Mouse (Mus musculus): ENCODE results near the gene Cd28.

The Cd28 gene

DNA sequence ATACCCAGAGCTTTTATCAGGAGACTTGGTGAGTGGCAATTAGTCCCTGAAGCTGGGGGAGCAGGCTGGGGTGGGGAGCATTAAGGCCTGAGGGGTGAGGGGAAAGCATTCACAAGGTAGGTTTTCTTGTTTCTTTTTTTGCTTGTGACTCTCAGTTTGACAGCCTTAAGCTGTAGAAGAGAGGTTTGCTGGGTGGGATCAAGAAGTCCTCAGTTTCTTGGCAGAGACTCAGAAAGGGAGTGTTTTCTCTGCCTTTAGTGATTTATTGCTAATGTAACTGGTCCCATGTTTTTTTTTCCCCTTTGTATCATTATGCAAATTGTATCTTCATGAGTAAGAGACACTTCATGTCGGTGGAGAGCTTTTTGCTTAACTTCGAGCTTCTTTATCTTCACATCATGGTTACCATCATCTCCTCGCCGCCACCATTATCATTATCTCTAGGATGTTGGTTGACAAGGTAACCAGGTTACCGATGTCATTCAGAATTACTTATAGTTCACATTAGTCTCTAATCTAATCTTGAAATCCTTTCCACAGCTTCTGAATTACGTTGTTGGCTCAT, 33.7 kb downstream of the Cd28 start:
- DNase-seq (ENCODE audit: low read depth, low spot score): no peak

- DNase-seq (ENCODE audit: low read depth, low spot score): no peak
Measured at GRCm38 (mm10) chr1:60751011-60751410, 34.4 kb downstream of the Cd28 start.

- no peak for DNase-seq (ENCODE audit: low read depth, low spot score)
Measured at GRCm38 (mm10) chr1:60752986-60753385, 36.4 kb downstream of the Cd28 start.

- DNase-seq (ENCODE audit: low read depth, low spot score): no peak
Measured at GRCm38 (mm10) chr1:60753981-60754380, 37.4 kb downstream of the Cd28 start.

GRCm38 (mm10) chr1:60755391-60756243, 39.0 kb downstream of the Cd28 start:
- DNase-seq (ENCODE audit: low read depth, low spot score): no peak

DNA sequence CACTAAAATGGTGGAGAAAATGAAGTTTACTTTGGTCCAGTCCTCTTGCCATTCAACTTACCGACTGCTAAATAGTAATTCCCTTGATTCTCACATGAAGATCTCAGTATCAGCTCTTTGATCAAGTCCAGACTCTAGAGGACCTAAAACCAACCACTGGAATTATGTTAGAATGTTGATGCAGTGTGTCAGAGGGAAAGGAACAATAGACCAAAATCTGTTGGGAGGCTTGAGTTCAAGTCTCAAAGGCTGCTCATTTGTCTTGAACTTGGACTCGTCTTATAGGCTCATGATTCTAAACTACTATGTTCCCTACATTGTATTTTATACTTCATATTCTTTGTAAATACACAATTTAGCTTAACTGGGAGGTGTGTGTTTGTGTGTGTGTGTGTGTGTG, 41.0 kb downstream of the Cd28 start:
- DNase-seq (ENCODE audit: low read depth, low spot score): no peak

DNA sequence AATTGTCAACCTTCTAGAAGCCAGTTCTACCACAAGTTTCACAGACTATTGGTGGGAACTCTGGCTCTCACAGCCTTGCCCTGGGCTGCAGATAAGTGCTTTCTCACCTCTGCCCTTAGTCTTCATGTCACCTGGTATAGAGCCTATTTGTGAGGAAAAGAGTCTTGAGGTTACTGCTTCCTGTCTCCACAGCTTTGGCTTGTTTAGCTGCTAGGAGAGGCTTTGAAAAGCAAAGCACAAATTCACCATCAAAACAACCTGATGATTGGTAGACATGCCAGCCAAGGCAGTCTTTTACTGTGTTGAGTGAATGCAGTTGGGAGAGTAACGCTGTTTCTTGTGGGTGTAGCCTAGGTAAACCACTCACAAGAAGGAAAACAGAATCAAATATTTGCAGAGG, 41.6 kb downstream of the Cd28 start:
- no peak for DNase-seq (ENCODE audit: low read depth, low spot score)

- DNase-seq (ENCODE audit: low read depth, low spot score): no peak
Measured at GRCm38 (mm10) chr1:60759563-60760335, 43.1 kb downstream of the Cd28 start.

DNA sequence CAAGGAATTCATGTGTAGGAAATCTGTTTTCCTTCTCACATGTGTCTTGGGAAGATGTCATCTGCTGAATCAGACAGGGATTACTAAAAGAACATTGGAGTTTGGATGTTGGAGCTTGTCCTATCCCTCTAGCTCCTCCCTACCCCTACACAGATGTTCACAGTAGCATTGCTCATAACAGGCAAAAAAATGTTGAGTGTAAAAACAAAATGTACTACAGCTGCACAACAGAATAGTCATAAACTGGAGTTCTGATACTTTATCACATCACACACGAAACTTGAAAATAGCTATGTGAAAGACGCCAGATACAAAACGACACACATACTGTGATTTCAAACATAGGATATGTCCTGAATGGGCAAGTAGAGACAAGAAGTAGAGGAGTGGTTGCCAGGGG, 43.9 kb downstream of the Cd28 start:
- DNase-seq (ENCODE audit: low read depth, low spot score): no peak

DNA sequence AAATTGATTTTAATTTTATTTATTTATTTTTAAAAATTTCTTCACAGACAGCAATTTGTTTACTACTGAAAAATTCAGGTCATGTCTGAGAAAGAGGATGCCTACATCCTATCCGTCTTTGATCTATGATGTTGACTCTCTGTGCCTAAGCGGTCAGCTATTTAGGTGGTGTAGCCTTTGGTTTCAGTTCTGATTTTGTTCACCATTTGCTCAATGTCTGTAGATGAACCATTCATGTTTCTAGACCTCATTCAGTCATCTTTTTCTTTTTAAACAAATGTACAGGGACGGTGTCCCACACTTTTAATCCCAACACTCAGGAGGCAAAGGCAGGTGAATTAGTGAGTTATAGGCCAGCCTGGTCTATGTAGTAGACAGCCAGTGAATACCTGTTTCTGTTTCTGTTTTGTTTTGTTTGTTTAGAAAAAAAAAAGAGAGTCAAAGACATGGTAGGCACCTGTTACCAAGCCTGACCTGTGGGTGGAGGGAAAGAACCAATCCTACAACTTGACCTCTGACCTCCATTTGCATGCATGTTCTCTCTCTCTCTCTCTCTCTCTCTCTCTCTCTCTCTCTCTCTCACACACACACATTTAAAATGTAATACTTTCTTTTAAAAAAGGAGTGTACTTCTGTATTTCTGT, 45.0 kb downstream of the Cd28 start:
- DNase-seq (ENCODE audit: low read depth, low spot score): no peak

GRCm38 (mm10) chr1:60762451-60762850, 45.9 kb downstream of the Cd28 start:
- no peak for DNase-seq (ENCODE audit: low read depth, low spot score)

GRCm38 (mm10) chr1:60762916-60763315, 46.3 kb downstream of the Cd28 start:
- no peak for DNase-seq (ENCODE audit: low read depth, low spot score)

- DNase-seq (ENCODE audit: low read depth, low spot score): no peak
Measured at GRCm38 (mm10) chr1:60771771-60772170, 55.2 kb downstream of the Cd28 start.

GRCm38 (mm10) chr1:60773231-60773630, 56.6 kb downstream of the Cd28 start:
- no peak for DNase-seq (ENCODE audit: low read depth, low spot score)

DNA sequence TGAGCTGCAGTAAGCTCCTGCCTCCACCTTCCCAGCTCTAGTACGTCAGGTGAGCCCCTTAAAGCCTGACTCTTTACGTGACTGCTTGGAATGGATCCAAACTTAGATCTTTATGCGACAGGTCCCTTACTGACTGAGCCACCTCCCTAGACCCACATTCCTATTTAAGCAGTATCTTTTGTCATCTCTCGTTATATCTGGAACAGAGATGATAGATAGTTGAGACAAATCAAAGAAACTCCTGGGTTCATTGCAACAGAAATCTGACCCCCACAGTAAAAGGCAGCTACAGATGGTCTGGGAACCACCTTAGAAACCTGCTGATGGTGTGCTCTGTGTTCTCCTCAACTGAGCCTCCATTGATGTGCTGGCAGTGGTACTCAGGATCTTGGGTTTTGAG, 59.6 kb downstream of the Cd28 start:
- no peak for DNase-seq (ENCODE audit: low read depth, low spot score)

DNA sequence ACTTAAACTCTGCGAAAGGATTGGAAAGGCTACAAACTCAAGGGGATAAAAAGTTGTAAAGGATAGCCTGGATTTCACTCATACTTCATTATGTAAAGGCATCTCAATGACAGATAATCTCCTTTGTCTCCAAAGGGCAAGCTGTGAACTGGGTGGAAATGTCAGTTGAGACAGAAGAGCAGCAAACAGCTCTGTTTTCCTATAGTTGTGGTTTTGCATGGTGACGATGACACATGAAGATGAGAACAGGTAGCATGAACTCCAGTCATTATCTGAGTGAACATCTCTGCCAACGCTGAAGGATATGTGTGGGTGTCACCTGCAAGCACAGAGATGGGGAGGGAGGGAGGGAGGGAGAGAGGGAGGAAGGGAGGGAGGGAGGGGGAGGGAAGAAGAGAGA, 60.3 kb downstream of the Cd28 start:
- no peak for DNase-seq (ENCODE audit: low read depth, low spot score)

DNA sequence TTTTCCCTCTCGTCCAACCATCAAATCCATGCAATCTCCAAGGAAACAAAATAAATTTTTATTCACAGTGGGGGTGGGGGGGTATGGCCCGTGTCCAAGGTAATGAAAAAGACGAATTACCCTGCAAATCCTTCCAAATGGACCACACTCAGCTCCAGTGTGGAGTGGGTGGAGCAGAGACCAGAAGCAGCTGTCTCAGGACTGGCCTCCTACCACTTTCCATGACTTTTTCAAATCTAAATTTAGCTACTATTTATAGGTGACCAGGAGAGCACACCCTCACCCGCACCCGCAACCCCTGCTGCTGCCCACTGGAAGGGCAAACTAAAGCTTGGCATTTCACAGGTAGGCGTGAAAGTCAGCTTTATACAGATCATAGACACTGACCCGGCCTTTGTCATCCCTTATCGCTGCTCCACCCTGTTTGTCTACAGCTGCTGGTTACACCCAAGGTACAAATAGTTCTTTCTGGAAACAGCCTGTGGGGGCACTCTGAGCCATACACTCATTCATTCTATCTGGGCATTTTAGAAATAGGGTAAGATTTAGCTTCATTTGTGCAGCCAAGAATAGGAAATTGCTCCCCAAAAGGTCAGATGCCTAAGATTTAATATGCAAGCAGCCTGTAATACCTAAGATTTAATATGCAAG, 62.0 kb downstream of the Cd28 start:
- no peak for DNase-seq (ENCODE audit: low read depth, low spot score)

DNA sequence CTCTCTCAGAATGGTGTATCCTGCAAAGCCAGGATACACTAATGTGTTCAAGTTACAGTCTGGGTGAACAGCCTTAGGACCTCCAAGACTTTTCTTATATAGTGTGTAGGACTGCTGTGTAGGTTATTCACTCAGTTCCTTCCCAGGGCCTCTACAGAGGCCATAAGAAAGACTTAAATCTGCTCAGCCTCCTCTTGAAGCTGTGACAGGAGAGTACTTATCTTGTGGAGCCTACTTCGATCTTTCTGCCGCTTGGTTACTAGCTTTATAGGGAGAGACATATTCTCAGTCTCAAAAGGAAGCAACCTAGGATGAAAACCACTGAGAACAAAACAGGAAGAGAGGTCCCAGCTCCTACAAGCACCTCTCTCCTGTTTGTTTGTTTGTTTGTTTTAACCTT, 62.6 kb downstream of the Cd28 start:
- no peak for DNase-seq (ENCODE audit: low read depth, low spot score)

DNA sequence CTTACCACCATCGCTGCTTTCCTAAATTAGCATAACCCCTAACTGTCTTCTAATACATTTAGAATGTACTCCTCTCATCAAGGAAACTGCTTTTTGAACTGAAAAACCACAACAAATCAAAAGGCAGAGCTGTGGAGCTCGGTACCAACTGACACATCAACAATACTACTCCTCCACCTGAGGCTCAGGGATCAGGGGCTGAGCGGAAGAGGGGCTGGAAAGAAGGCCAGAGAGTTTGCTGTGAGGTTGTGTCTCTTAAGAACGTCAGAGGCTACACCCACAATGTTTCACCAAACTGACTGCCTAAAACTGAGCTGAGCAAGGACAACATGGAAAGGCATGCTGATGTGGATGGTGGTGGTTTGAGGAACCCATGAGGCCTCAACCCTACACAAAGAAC, 65.1 kb downstream of the Cd28 start:
- DNase-seq (ENCODE audit: low read depth, low spot score): no peak

DNA sequence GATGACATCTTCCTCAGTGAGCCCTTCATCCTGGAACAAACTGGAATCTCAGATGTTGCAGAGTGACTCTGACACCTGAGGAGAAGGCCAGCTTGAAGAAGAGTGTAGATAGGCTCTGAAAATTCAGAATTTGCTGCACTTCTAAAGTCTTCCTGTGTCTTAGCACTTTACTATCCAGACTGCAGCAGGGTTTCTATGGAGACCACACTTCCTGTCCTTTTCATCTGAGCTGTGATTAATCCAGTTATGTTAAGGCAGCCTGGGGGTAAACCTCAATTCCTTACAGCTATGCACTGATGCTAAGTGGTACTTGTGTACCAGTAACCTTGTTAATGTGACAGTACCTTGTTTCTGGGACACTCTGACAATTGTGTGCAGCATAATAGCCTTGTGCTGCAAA, 77.1 kb downstream of the Cd28 start:
- DNase-seq (ENCODE audit: low read depth, low spot score): no peak

DNA sequence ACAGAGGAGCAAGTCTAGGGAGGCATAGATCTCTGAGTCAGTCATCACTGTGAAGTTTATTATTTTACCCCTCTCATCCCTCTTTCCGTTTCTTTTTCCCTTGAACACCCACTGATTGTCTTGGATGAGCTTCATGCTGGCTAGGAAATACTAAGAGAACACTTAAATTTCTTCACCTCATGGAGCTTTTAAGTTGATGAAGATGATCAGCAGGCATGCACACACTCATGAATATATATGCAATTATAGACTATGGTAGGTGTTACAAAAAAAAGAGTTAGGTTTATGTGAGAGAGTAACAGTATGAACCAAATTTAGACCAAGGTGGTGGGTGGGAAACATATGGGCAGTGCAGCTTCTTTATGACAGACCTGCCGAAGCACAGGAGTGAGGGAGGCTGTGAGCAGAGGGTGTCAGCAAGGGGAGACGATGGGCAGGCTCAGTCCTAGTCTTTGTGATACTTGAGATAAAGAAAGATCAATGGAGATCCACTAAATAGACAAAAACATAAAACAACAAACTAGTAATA, 79.1 kb downstream of the Cd28 start:
- no peak for DNase-seq (ENCODE audit: low read depth, low spot score)
